Mouse (Mus musculus): ENCODE measurements around the gene Strc.
"Not testable (repeated sequence)": the region's sequence is repeated elsewhere in the genome, so short reads cannot be mapped to it uniquely, and the experiment has no call there.

The Strc gene

GRCm38 (mm10) chr2:121386961-121387575 lies at the start of gene Strc:
Gene Strc, minus strand, starts transcription at chr2:121387168.
- not testable (repeated sequence) for DNase-seq

DNA sequence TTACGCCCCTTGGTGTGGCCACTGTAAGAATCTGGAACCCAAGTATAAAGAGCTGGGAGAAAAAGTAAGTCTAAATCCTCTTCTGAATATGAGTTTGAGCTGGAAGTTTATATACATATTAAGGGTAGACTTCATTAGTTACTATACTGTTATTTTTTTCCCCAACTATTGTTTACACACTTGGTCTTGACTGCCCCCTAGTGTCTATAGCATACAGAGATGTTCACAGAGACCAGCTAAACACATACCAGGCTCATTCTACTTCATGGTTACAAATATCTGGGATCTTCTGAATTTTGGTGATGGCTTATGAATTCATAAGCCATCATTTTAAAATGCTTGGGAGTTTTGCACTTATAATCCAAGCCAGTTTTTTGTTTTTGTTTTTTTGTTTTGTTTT lies 47.9 kb upstream of the Strc start:
- DNase-seq = no peak

DNA sequence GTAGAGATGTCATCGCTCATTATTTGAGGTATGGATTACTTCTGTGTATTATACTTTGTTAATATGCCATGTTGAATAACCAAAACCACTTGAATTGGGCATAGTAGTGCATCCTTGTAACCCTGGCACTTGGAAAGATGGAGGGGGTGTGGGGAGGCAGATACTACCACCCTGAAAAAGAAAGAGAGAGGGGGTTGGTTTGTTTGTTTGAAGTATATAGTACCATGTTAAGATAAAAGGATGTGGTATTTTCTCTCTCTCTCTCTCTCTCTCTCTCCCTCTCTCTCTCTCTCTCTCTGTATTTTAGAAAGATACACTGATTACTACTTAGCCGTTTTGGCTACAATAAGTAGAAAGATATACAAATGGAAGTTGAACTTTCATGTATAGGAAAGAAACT lies 38.9 kb upstream of the Strc start:
- no peak for DNase-seq

- no peak for DNase-seq
Observed at GRCm38 (mm10) chr2:121423166-121423565, 36.2 kb upstream of the Strc start.

DNA sequence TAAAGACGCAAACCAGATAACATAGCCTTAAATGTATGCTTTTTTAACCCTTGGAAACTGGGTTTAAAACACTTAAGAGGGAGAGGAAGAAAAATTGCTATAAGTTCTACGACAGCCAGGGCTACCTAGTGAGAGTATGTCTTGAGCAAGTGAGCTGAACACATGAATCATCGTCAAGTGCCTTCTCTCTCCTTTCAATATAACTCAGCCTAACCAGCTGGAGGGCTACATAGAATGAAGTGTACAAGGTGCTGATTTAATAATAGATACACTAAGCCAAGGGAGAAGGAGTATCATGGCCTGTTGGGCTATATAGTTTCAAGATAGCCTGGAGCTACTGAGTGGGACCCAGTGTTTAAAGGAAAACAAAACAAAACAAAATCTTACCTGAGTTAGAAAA lies 31.5 kb upstream of the Strc start:
- DNase-seq = no peak

DNA sequence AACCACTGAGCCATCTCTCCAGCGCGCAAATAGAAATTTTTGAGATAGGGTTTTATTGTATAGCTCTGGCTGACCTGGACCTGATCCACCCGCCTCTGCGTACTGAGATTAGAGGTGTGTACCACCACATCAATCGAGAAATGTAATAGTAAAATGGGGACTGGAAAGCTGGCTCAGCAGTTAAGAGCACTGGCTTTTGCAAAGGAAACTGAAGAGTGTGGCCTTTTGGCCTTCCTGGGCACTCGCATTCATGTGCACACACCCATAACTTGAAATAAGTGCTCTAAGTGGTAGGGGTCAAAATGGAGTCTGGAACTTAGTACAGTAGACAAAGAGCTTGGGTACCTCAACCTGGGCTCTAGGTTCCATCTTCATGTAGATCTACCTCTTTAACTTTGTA lies 29.4 kb upstream of the Strc start:
- no peak for DNase-seq

GRCm38 (mm10) chr2:121415591-121415990 lies 28.6 kb upstream of the Strc start:
- DNase-seq = no peak

- DNase-seq = no peak
Observed at GRCm38 (mm10) chr2:121415103-121415502, 28.1 kb upstream of the Strc start.

- DNase-seq = no peak
Observed at GRCm38 (mm10) chr2:121414139-121414685, 27.2 kb upstream of the Strc start.

GRCm38 (mm10) chr2:121413387-121414042 lies 26.5 kb upstream of the Strc start, which contains the start of the genes Pdia3 and Catsper2:
Gene Pdia3, plus strand, starts transcription at chr2:121413775.
Gene Catsper2, minus strand, starts transcription at chr2:121413792.
- DNase-seq = peak; percentile 98

DNA sequence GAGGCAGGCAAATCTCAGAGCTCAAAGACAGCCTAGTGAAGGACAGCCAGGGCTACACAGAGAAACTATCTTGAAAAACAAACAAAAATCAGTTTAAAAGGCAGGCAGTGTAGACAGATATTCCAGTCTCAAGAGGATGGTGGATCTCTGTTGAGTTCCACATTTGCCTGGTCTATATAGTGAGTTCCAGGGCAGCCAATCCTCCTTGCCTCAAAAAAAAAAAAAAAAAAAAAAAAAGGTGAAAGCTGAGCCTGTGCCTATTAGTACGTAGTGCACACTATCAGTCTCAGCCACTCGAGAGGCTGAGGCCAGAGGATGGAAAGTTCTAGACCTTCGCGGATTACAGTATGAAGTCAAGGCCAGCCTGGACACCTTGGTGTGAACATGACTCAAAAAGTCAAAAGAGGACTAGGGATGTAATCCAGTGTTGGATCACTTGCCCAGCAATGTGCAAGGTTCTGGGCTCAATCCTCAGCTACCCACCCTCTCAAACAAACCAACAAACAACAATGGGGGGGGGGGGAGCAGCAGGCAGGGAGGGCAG lies 25.9 kb upstream of the Strc start:
- no peak for DNase-seq

- DNase-seq = peak; percentile 29
Observed at GRCm38 (mm10) chr2:121408160-121408559, 21.2 kb upstream of the Strc start.

DNA sequence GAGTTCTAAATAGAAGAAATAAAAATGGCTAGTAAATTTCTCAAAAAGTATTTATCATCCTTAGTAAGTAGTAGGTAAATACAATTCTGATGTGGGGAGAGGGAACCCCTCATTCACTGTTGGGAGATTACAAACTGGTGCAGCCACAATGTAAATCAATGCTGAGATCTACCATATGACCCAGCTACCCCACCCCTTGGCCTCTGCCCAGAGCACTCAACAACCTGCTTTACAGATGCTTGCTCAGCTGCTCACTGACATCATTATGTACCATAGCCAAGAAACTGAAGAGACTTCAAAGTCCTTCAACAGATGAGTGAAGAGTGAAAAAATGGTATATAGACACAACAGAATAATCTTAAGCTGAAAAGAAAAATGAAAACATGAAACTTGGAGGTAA lies 16.3 kb upstream of the Strc start:
- peak; percentile 28 for DNase-seq

- peak; percentile 92 for DNase-seq
Observed at GRCm38 (mm10) chr2:121396624-121397023, 9.7 kb upstream of the Strc start.

DNA sequence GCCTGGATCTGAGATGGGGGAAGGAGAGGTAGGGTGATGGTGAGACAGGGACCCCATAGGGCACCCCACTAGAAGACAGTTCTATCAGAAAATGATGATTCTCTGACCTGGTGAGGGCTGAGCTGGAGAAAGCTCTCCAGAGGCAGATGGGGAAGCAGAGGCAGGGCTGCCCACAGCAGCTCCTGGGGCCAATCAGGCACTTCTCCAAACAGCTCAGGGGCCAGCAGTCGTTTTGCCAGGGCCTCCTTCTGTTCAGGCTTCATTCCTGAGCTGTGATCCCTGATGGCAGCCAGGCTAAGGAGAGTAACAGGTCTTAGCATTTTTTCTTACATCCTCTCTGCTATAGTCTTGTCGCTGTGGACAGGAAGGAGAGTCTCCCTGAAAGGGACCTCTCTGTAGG lies 12.2 kb downstream of the Strc start:
- DNase-seq = no peak

DNA sequence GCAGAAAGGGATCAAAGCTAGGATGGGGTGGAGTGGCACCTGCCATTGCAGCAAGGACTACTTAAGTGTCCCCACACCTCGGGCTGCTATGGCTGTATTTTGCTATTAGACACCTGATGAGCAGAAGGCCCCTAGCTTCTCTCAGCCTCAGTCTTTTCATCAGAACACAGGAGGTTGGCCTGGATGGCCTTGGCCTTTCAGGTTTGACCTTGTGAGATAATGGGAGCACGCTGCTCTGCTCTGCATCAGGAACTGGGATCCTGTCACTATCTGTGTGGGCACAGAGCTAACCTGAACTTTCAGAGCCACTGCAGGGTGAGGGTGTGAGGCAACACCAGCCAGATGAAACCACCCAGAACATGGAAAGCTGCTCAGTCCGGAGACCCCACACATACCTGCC lies 14.7 kb downstream of the Strc start:
- no peak for DNase-seq

- no peak for DNase-seq
Observed at GRCm38 (mm10) chr2:121370921-121371320, 16.0 kb downstream of the Strc start.

DNA sequence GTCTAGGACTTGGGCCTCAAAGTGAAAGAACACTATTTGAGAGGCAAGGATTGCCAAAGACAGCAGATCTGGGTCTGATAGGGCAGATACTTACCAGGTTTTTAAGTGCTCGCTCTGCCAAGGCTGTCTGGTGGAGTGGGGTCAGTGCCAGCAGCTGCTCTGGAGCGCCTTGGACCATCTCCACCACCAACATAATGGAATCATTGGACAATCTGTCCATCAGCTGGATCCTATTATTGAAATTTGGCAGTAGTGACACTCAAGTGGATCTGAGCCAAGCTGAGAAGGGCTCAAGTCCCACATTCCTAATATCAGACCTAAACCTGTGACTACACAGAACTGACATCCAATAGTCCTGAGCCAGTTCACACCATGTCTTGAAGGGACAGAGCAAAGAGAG lies 18.1 kb downstream of the Strc start:
- DNase-seq = no peak

DNA sequence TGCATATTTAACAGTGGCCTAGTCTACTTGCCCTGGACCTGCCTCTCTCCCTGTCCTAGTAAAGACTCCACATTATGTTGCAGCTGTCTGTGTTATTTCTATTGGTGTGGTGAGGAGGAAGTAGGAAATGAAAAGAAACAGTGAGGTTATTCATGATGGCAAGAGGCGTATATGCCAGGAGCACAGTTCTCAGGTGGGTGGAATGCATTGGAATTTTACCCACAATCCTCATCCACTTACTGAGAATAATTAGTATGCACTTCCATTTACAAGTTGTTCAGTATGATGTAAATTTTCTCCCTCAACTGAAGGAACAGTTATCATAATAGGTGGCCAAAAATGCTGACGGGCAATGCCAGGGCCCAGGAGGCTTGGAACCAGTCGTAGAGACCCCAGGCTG lies 23.3 kb downstream of the Strc start:
- DNase-seq = no peak

DNA sequence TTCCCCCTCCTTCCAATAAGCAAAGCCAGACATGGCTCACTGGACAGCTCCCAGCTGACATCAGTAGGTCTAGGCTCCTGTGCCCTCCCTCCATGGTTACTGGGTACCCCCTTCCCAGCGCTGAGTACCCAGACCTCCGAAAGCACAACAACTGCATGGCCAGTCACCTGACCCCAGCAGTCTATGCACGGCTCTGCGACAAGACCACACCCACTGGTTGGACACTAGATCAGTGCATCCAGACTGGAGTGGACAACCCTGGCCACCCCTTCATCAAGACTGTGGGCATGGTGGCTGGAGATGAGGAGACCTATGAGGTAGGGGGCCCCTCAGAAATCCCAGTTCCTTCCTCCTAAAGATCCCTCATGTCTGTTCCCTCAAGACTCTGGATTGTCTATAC lies 27.5 kb downstream of the Strc start:
- DNase-seq = no peak

DNA sequence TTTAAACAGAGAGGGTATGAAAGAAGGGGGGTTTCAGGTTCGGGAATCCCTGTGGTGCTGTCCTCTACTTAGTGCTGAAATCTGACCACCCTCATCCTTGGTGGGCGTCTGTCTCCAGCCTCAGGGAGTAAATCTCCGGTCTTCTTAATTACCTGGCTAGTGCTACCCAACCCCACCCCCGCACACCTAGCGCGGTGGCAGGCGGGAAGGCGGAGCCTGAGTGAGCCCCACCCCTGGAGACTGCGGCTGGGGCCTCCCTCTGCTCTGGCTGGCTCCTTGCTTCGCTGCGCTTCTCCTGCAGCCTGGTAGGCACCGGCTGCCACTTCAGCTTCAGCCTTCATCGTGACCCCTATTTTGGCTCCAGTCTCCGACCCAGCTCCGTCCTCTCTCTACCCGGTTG lies 28.6 kb downstream of the Strc start:
- DNase-seq = peak; percentile 80

GRCm38 (mm10) chr2:121357961-121358360 lies 29.0 kb downstream of the Strc start:
- DNase-seq = no peak

DNA sequence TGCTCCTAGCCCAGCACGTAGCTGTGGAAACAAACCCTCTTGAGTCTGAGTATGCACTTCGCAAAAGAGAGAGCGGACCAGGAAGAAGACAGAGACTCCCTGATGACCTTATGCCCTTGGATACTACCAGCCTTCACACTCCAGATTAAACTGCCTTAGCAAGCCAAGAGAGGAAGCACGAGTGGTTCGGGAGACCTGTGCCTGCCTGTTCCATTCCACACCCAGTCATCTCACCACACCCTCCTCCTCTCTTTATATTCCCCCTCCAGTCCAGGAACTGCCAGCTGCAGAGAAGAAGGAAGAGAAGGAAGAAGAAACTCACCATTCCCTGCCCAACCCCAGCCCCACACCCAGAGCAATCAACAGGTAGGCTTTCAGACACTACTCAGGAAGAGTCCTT lies 29.5 kb downstream of the Strc start, which contains the start of gene Ckmt1:
Ckmt1 (plus strand) TSS at position 221 of the 400 bp plus-strand sequence.
- no peak for DNase-seq

All from kidney, postnatal 10 days (tissue).